Mouse (Mus musculus): Measurements from ENCODE around the gene Lrrc28. TPM values are rescaled to one million over a fixed set of nuclear protein-coding genes. Genes with fewer than 3 reads are reported as not detected.

Lrrc28 gene
- total and polyA plus RNA-seq, 2 experiments, result 22.1 to 40.7 TPM

GRCm38 (mm10) chr7:67630817-67631216, 14.3 kb downstream of the Lrrc28 start:
- Histone ChIP-seq H3K9ac (ENCODE audit: low read depth, low read length) (no peak overlapping the region), H3K4me1 (ENCODE audit: control insufficient read depth, insufficient read depth, low read length) (peaks cover 9% of the 10 kb centered on the region), H3K4me3 (ENCODE audit: insufficient read depth, low read depth, low read length) (no peak overlapping the region), H3K79me2 (ENCODE audit: control insufficient read depth, insufficient read depth, low read length) (peaks cover 35% of the 10 kb centered on the region), H3K27me3 (ENCODE audit: control insufficient read depth, insufficient read depth, low read length) (no peaks in the 10 kb centered on the region), H3K36me3 (ENCODE audit: control insufficient read depth, insufficient read depth, low read length) (peaks cover 22% of the 10 kb centered on the region), H3K27ac (replicated peaks; ENCODE audit: insufficient read depth, low read depth, low read length) (no peak overlapping the region)
- WGBS, result 27% methylated on average over 2 of the region's 2 CpGs
- DNase-seq (ENCODE audit: extremely low read depth, low read depth, low spot score), result peak; percentile 70
- TF ChIP-seq POLR2A (IDR thresholded peaks at IDR 0.05; ENCODE audit: extremely low read depth, insufficient read depth, low read length) (no peak), CTCF (IDR thresholded peaks at IDR 0.05; ENCODE audit: low read depth, low read length) (peak; percentile 81)

DNA sequence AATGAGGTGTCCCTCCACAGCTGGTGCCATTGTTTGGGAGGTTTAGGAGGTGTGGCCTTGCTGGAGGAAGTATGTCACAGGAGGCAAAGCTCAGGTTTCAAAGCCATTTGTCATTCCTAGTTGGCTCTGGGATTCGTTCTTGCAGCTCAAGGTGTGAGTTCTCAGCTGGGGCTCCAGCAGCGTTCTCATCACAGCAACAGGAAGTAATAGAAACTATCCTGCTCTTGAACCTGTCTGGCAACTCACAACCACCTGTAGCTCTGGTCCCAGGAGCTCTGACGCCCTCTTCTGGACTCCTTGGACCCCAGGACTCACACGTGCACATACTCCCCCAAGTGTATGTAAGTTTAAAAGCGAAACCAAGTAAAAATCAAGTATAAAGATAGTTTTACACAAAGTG, 15.4 kb downstream of the Lrrc28 start:
- 82% methylated on average over 5 of the region's 5 CpGs for WGBS
- H3K9ac ChIP-seq (ENCODE audit: low read depth, low read length), result no peak overlapping the region
- H3K4me1 ChIP-seq (ENCODE audit: control insufficient read depth, insufficient read depth, low read length), result peaks cover 7% of the 10 kb centered on the region
- no peak overlapping the region for H3K27ac ChIP-seq (replicated peaks; ENCODE audit: insufficient read depth, low read depth, low read length)
- TF ChIP-seq POLR2A (IDR thresholded peaks at IDR 0.05; ENCODE audit: extremely low read depth, insufficient read depth, low read length) (no peak), CTCF (IDR thresholded peaks at IDR 0.05; ENCODE audit: low read depth, low read length) (peak; percentile 22; the same call in 1 of the 2 replicates)
- H3K79me2 ChIP-seq (ENCODE audit: control insufficient read depth, insufficient read depth, low read length), result peaks cover 35% of the 10 kb centered on the region
- no peak for DNase-seq (ENCODE audit: extremely low read depth, low read depth, low spot score)
- H3K4me3 ChIP-seq (ENCODE audit: insufficient read depth, low read depth, low read length), result no peak overlapping the region
- H3K36me3 ChIP-seq (ENCODE audit: control insufficient read depth, insufficient read depth, low read length), result peaks cover 18% of the 10 kb centered on the region
- no peaks in the 10 kb centered on the region for H3K27me3 ChIP-seq (ENCODE audit: control insufficient read depth, insufficient read depth, low read length)

DNA sequence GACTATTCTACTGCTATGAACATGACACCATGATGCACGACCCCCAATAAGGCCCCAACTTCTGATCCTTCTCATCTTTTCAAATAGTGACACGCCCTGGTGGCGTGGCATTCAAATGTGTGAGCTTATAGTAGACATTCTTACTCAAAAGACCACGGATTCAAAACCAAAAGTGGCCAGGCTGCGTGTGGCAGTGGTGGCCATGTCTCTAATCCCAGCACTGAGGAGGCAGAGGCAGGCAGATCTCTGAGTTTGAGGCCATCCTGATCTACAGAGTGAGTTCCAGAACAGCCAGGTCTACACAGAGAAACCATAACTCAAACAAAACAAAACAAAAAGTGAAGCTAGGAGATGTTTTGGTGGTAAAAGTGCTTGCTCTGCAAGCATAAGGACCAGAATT, 18.4 kb downstream of the Lrrc28 start:
- 94% methylated on average over 5 of the region's 5 CpGs for WGBS

GRCm38 (mm10) chr7:67622151-67622550, 22.9 kb downstream of the Lrrc28 start:
- no peak for DNase-seq (ENCODE audit: extremely low read depth, low read depth, low spot score)
- TF ChIP-seq CTCF (IDR thresholded peaks at IDR 0.05; ENCODE audit: low read depth, low read length) (no peak), POLR2A (IDR thresholded peaks at IDR 0.05; ENCODE audit: extremely low read depth, insufficient read depth, low read length) (no peak)
- Histone ChIP-seq H3K27ac (replicated peaks; ENCODE audit: insufficient read depth, low read depth, low read length) (no peak overlapping the region), H3K36me3 (ENCODE audit: control insufficient read depth, insufficient read depth, low read length) (peaks cover 15% of the 10 kb centered on the region), H3K9ac (ENCODE audit: low read depth, low read length) (no peak overlapping the region), H3K27me3 (ENCODE audit: control insufficient read depth, insufficient read depth, low read length) (no peaks in the 10 kb centered on the region), H3K4me3 (ENCODE audit: insufficient read depth, low read depth, low read length) (no peak overlapping the region), H3K79me2 (ENCODE audit: control insufficient read depth, insufficient read depth, low read length) (peaks cover 22% of the 10 kb centered on the region; the same call in 1 of the 2 replicates), H3K4me1 (ENCODE audit: control insufficient read depth, insufficient read depth, low read length) (peaks cover 3% of the 10 kb centered on the region; the same call in 1 of the 2 replicates)
- 87% methylated on average over 3 of the region's 3 CpGs for WGBS

More for the DNA sequence above, 18.4 kb downstream of the Lrrc28 start:
- Histone ChIP-seq H3K4me1 (ENCODE audit: control insufficient read depth, insufficient read depth, low read length) (peaks cover 3% of the 10 kb centered on the region; the same call in 1 of the 2 replicates), H3K27ac (replicated peaks; ENCODE audit: insufficient read depth, low read depth, low read length) (no peak overlapping the region), H3K27me3 (ENCODE audit: control insufficient read depth, insufficient read depth, low read length) (no peaks in the 10 kb centered on the region), H3K9ac (ENCODE audit: low read depth, low read length) (no peak overlapping the region), H3K4me3 (ENCODE audit: insufficient read depth, low read depth, low read length) (no peak overlapping the region), H3K79me2 (ENCODE audit: control insufficient read depth, insufficient read depth, low read length) (peaks cover 39% of the 10 kb centered on the region; the same call in 1 of the 2 replicates), H3K36me3 (ENCODE audit: control insufficient read depth, insufficient read depth, low read length) (peaks cover 12% of the 10 kb centered on the region)
- no peak for DNase-seq (ENCODE audit: extremely low read depth, low read depth, low spot score)
- TF ChIP-seq CTCF (IDR thresholded peaks at IDR 0.05; ENCODE audit: low read depth, low read length), result no peak
- no peak for TF ChIP-seq POLR2A (IDR thresholded peaks at IDR 0.05; ENCODE audit: extremely low read depth, insufficient read depth, low read length)

DNA sequence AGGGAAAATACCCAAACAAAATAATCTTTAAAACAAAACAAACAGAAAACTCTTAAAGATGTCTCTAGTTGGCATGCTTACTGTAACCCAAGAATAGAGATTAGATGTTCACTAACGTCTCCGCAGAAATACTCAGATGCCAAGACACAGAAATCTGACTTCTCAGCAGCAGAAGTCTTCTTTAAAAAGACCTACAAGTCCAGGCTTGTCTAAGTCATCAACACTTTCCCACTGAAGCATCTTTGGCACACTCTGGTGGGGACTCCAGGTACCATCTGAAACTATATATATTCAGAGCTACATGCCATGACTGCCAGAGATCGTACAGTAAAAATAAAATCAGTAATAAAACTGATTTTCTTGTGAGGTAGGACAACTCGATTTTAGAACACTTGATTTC, 25.2 kb downstream of the Lrrc28 start:
- TF ChIP-seq POLR2A (IDR thresholded peaks at IDR 0.05; ENCODE audit: extremely low read depth, insufficient read depth, low read length) (no peak), CTCF (IDR thresholded peaks at IDR 0.05; ENCODE audit: low read depth, low read length) (no peak)
- H3K4me1 ChIP-seq (ENCODE audit: control insufficient read depth, insufficient read depth, low read length), result peaks cover 3% of the 10 kb centered on the region; the same call in 1 of the 2 replicates
- no peak overlapping the region for H3K4me3 ChIP-seq (ENCODE audit: insufficient read depth, low read depth, low read length)
- H3K9ac ChIP-seq (ENCODE audit: low read depth, low read length), result no peak overlapping the region
- peaks cover 15% of the 10 kb centered on the region for H3K36me3 ChIP-seq (ENCODE audit: control insufficient read depth, insufficient read depth, low read length)
- H3K27me3 ChIP-seq (ENCODE audit: control insufficient read depth, insufficient read depth, low read length), result no peaks in the 10 kb centered on the region
- DNase-seq (ENCODE audit: extremely low read depth, low read depth, low spot score), result no peak
- peaks cover 16% of the 10 kb centered on the region; the same call in 1 of the 2 replicates for H3K79me2 ChIP-seq (ENCODE audit: control insufficient read depth, insufficient read depth, low read length)
- WGBS, result 86% methylated on average over 4 of the region's 4 CpGs
- no peak overlapping the region for H3K27ac ChIP-seq (replicated peaks; ENCODE audit: insufficient read depth, low read depth, low read length)

- peaks cover 20% of the 10 kb centered on the region for H3K36me3 ChIP-seq (ENCODE audit: control insufficient read depth, insufficient read depth, low read length)
- no peak for DNase-seq (ENCODE audit: extremely low read depth, low read depth, low spot score)
- 97% methylated on average over 3 of the region's 3 CpGs for WGBS
- peaks cover 12% of the 10 kb centered on the region; the same call in 1 of the 2 replicates for H3K79me2 ChIP-seq (ENCODE audit: control insufficient read depth, insufficient read depth, low read length)
- no peak overlapping the region for H3K27ac ChIP-seq (replicated peaks; ENCODE audit: insufficient read depth, low read depth, low read length)
- no peak overlapping the region for H3K4me3 ChIP-seq (ENCODE audit: insufficient read depth, low read depth, low read length)
- H3K4me1 ChIP-seq (ENCODE audit: control insufficient read depth, insufficient read depth, low read length), result peaks cover 1% of the 10 kb centered on the region; the same call in 1 of the 2 replicates
- no peaks in the 10 kb centered on the region for H3K27me3 ChIP-seq (ENCODE audit: control insufficient read depth, insufficient read depth, low read length)
- H3K9ac ChIP-seq (ENCODE audit: low read depth, low read length), result no peak overlapping the region
- TF ChIP-seq POLR2A (IDR thresholded peaks at IDR 0.05; ENCODE audit: extremely low read depth, insufficient read depth, low read length) (no peak), CTCF (IDR thresholded peaks at IDR 0.05; ENCODE audit: low read depth, low read length) (no peak)
Measured at GRCm38 (mm10) chr7:67618316-67618715, 26.8 kb downstream of the Lrrc28 start.
